Mouse (Mus musculus): ENCODE results near the gene Tnrc6a. TPM values are rescaled to one million over a fixed set of nuclear protein-coding genes. Genes with fewer than 3 reads are reported as not detected.

Tnrc6a gene
- polyA plus RNA-seq, 1 experiment from 2014 or later: 9.0 TPM

DNA sequence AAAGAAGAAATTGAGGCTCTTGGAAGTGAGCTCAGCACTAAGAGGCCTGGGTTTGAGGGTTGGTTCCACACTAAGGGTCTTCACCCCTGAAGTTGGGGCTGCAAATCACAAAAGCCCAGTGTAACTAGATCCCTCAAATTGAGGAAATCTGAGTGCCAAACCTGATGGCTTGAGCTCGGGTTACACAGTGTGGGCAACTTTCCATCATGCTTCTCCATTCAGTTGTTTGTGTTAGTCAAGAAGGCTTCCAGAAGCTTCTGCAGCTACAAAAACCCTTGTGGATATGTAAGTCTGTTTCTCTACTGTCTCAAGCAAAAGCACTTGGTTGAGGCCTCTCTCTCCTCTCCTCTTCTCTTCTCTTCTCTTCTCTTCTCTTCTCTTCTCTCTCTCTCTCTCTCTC, 17.8 kb upstream of the Tnrc6a start:
- H3K27ac ChIP-seq (replicated peaks): no peak overlapping the region
- no peak overlapping the region for H3K9ac ChIP-seq
- no peaks in the 10 kb centered on the region for H3K36me3 ChIP-seq (replicated peaks)
- H3K4me1 ChIP-seq (replicated peaks): peaks cover 8% of the 10 kb centered on the region; the same call in 1 of the 2 replicates
- H3K9me3 ChIP-seq (replicated peaks): no peaks in the 10 kb centered on the region
- WGBS (ENCODE audit: insufficient replicate concordance): 37% methylated on average over 1 of the region's 1 CpGs
- H3K4me2 ChIP-seq: no peak overlapping the region
- ATAC-seq (ENCODE audit: insufficient read depth): no peak
- no peaks in the 10 kb centered on the region for H3K27me3 ChIP-seq
- no peak overlapping the region for H3K4me3 ChIP-seq (replicated peaks)

DNA sequence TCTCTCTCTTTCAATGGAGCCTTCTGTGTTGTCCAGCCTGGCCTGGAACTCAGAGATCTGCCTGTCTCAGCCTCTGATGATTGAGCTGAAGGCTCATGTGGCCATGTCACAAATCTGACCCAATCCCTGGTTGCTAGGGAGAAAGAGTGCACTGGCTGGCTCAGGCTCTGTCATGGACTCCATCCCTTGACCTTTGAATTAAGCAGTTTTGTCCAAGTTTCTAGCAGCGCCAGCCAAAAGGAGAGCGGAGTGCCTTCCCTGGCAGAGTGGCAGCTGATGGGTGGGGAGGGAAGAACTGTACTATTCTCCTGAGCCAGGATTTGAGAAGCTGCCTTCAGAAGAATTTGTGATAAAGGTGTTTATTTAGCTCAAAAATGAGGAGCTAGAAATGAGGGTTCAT, 17.4 kb upstream of the Tnrc6a start:
- Histone ChIP-seq H3K9me3 (replicated peaks) (no peaks in the 10 kb centered on the region), H3K4me1 (replicated peaks) (peaks cover 8% of the 10 kb centered on the region; the same call in 1 of the 2 replicates), H3K4me2 (no peak overlapping the region), H3K4me3 (replicated peaks) (no peak overlapping the region), H3K27me3 (no peaks in the 10 kb centered on the region), H3K36me3 (replicated peaks) (no peaks in the 10 kb centered on the region), H3K9ac (no peak overlapping the region), H3K27ac (replicated peaks) (no peak overlapping the region)
- 80% methylated on average over 2 of the region's 2 CpGs for WGBS (ENCODE audit: insufficient replicate concordance)
- ATAC-seq (ENCODE audit: insufficient read depth): no peak

DNA sequence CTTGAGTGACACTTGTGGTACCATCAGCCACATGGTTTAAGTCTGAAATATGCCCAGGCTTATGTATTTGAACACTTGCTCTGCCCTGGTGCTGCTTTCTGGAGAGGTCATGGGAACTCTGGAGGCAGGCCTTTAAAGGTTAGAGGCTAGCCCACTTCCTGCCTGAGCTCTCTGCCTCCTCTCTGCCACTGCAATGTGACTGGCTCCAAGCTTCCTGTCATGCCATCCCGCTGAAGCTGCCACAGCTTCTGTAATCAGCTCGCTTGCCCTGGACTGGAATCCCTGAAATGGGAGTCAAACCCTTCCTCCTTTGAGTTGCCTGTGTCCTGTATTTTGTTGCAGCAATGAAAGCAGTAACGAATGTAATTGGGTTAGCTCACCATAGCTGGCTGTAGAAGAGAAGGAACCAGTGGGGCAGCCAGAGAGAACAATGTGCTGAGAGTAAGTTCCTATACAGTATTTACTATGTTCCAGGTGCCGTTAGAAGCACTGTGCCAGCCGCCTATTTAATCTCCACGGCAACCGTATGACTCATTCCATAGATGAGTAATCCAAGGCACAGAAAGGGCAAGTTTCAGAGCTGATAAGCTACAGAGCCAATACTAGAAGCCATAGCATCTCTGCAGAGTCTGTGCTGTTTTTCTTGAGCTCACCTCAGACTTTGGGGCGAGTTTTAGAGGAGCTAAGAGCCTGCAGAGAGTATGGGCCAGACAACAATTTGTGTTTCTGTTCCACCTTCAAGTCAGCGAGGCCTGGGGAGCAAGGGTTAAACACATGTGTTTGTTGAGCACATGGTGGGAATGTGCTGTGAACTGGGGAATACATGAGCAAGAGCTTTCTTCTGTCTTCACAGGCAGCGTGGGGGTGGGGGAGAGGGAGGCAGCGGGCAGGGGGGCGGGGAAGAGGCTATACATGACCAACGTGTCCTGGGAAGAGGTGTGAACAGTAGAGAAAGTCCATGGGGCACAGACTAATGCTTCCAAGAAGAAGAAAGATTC, 15.3 kb upstream of the Tnrc6a start:
- Histone ChIP-seq H3K27ac (replicated peaks) (no peak overlapping the region), H3K4me3 (replicated peaks) (no peak overlapping the region), H3K36me3 (replicated peaks) (no peaks in the 10 kb centered on the region), H3K27me3 (no peaks in the 10 kb centered on the region), H3K9me3 (replicated peaks) (no peaks in the 10 kb centered on the region), H3K4me1 (replicated peaks) (peaks cover 8% of the 10 kb centered on the region; the same call in 1 of the 2 replicates), H3K9ac (no peak overlapping the region), H3K4me2 (no peak overlapping the region)
- ATAC-seq (ENCODE audit: insufficient read depth): no peak
- WGBS (ENCODE audit: insufficient replicate concordance): 39% methylated on average over 13 of the region's 13 CpGs

DNA sequence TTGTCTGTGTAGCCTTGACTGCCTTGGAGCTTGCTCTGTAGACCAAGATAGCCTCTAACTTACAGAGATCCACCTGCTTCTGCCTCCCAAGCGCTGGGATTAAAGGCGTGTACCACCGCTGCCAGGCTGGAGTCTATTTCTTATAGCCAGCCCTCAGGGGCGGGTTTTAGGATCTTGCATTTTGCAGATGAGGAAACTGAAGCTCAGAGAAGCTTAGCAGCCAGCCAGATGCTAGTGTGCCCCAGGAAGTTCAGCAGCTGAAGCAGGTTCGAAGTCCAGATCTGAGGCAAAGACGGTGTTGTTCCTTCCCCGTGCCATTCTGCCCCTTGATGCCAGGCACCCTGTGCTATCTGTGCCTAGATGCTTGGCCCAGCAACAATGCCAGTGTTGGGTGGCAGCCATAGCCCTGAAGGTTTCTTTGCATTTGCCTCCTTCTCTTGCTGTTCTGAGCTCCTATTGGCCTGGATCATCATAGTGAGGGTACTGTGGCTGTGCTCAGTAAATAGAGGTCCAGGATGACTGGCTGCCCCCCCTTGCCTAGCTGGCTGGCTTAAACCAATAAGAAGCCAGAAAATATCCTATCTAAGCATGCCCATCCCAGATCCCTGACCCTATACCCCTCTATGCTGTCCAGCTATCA, 14.2 kb upstream of the Tnrc6a start:
- 66% methylated on average over 7 of the region's 7 CpGs for WGBS (ENCODE audit: insufficient replicate concordance)
- Histone ChIP-seq H3K27ac (replicated peaks) (no peak overlapping the region), H3K9ac (no peak overlapping the region), H3K4me3 (replicated peaks) (no peak overlapping the region), H3K36me3 (replicated peaks) (no peaks in the 10 kb centered on the region), H3K4me1 (replicated peaks) (peaks cover 8% of the 10 kb centered on the region; the same call in 1 of the 2 replicates), H3K27me3 (no peaks in the 10 kb centered on the region), H3K4me2 (no peak overlapping the region), H3K9me3 (replicated peaks) (no peaks in the 10 kb centered on the region)
- no peak for ATAC-seq (ENCODE audit: insufficient read depth)

DNA sequence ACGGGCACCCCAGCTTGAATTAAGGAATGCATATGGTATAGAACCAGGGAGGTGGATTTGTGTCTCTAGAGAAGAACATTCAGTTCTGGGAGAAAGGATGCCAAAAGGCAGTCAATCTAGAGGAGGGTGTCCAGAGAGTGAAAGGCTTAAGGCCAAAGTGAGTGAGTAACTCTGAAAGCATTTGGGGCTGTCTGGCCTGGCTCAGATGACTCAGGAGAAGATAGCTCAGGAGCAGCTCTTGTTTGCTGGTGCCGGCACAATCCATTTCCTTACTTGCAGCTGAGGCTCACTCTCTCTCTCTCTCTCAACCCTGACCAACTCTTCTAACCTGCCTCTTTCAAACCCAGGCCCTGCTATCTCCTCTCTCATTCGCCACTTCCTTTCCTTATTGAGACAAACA, 13.6 kb upstream of the Tnrc6a start:
- WGBS (ENCODE audit: insufficient replicate concordance): 52% methylated on average over 3 of the region's 3 CpGs
- H3K27me3 ChIP-seq: no peaks in the 10 kb centered on the region
- H3K4me2 ChIP-seq: no peak overlapping the region
- no peaks in the 10 kb centered on the region for H3K36me3 ChIP-seq (replicated peaks)
- no peak overlapping the region for H3K27ac ChIP-seq (replicated peaks)
- no peaks in the 10 kb centered on the region for H3K9me3 ChIP-seq (replicated peaks)
- ATAC-seq (ENCODE audit: insufficient read depth): no peak
- H3K4me1 ChIP-seq (replicated peaks): peaks cover 8% of the 10 kb centered on the region; the same call in 1 of the 2 replicates
- no peak overlapping the region for H3K9ac ChIP-seq
- H3K4me3 ChIP-seq (replicated peaks): no peak overlapping the region

DNA sequence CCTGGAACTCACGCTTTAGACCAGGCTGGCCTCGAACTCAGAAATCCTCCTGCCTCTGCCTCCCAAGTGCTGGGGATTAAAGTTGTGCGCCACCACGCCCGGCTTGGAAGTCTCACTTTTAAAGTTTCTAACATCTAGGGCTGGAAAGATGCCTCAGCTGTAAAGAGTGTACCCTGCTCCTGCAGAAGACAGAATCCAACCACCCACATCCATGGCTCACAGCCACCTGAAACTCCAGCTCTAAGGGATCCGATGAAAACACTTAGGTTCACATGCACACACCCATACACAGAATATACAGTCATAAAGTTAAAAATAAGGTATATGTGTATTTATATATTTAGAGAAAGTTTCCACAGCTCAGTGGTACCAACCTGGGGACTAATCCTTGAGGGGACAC, 10.1 kb upstream of the Tnrc6a start:
- no peak for ATAC-seq (ENCODE audit: insufficient read depth)
- Histone ChIP-seq H3K9me3 (replicated peaks) (no peaks in the 10 kb centered on the region), H3K9ac (no peak overlapping the region), H3K4me2 (no peak overlapping the region), H3K36me3 (replicated peaks) (no peaks in the 10 kb centered on the region), H3K27me3 (no peaks in the 10 kb centered on the region), H3K4me1 (replicated peaks) (peaks cover 5% of the 10 kb centered on the region; the same call in 1 of the 2 replicates), H3K4me3 (replicated peaks) (no peak overlapping the region), H3K27ac (replicated peaks) (no peak overlapping the region)
- WGBS (ENCODE audit: insufficient replicate concordance): 79% methylated on average over 6 of the region's 6 CpGs

DNA sequence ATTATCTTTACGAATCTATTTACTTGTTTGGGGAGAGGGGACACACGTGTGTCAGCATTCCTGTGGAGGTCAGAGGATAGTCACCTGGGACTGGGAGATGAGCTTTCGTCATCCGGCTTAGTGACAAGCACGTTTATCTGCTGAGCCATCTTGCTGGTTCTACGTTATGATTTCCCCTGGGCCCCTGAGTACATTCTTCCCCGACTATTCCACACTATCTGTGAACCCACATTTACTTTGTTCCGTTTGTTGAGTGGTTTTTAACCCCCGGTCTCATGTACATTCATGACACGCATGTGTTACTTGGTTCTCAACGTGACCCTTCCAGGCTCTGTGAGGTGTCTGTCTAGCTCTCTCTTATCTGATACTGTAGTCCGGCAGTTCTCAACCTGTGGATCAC, 6.9 kb upstream of the Tnrc6a start:
- WGBS (ENCODE audit: insufficient replicate concordance): 22% methylated on average over 12 of the region's 12 CpGs
- H3K4me2 ChIP-seq: peak overlapping the region; percentile 6; the same call in 1 of the 2 replicates
- H3K36me3 ChIP-seq (replicated peaks): no peaks in the 10 kb centered on the region
- H3K9ac ChIP-seq: no peak overlapping the region
- H3K27me3 ChIP-seq: no peaks in the 10 kb centered on the region
- H3K4me3 ChIP-seq (replicated peaks): no peak overlapping the region
- H3K4me1 ChIP-seq (replicated peaks): peaks cover 5% of the 10 kb centered on the region; the same call in 1 of the 2 replicates
- peak; percentile 34; the same call in 1 of the 2 replicates for ATAC-seq (ENCODE audit: insufficient read depth)
- no peaks in the 10 kb centered on the region for H3K9me3 ChIP-seq (replicated peaks)
- H3K27ac ChIP-seq (replicated peaks): no peak overlapping the region

DNA sequence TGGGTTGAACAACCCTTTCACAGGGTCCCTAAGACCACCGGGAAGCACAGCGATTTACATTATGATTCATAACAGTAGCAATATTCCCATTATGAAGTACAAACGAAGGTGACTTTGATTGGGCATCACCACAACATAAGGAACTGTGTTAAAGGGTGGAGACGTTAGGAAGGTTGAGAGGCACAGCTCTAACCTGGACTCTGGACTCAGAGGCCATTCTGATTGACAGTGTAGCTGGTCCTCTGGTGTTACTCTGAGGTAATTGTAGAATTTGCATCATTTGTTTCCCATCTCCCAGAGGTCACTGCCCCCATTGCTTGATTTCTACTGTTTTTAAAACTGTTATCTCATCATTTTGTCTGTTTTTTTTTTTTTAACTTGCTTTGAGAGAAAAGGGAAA, 6.5 kb upstream of the Tnrc6a start:
- Histone ChIP-seq H3K9me3 (replicated peaks) (no peaks in the 10 kb centered on the region), H3K4me2 (no peak overlapping the region), H3K9ac (no peak overlapping the region), H3K27ac (replicated peaks) (no peak overlapping the region), H3K4me1 (replicated peaks) (peaks cover 5% of the 10 kb centered on the region; the same call in 1 of the 2 replicates), H3K36me3 (replicated peaks) (no peaks in the 10 kb centered on the region), H3K27me3 (no peaks in the 10 kb centered on the region), H3K4me3 (replicated peaks) (no peak overlapping the region)
- WGBS (ENCODE audit: insufficient replicate concordance): 45% methylated on average over 4 of the region's 4 CpGs
- no peak for ATAC-seq (ENCODE audit: insufficient read depth)

DNA sequence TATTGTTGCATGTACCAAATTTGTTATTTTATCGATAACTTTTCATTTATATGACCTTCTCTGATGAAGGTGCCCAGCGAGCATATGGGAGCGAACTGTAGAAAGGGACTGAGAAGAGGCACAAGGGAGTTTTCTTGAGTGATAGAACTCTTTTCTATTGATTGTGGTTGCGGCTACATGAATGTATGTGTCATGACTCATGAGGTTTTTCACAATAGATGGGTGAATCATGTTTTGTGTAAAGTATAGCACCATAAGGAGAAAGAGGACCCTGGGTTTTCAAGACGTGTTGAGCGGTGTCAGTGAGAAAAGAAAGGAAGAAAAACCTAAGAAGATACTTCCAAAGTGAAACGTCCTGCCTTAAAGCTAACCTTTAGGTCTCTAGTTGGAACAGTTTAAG, 3.2 kb upstream of the Tnrc6a start:
- Histone ChIP-seq H3K4me2 (no peak overlapping the region), H3K27me3 (no peaks in the 10 kb centered on the region), H3K9me3 (replicated peaks) (no peaks in the 10 kb centered on the region), H3K36me3 (replicated peaks) (no peaks in the 10 kb centered on the region), H3K4me1 (replicated peaks) (peaks cover 13% of the 10 kb centered on the region), H3K27ac (replicated peaks) (no peak overlapping the region), H3K9ac (no peak overlapping the region), H3K4me3 (replicated peaks) (no peak overlapping the region)
- ATAC-seq (ENCODE audit: insufficient read depth): no peak
- 68% methylated on average over 7 of the region's 7 CpGs for WGBS (ENCODE audit: insufficient replicate concordance)

DNA sequence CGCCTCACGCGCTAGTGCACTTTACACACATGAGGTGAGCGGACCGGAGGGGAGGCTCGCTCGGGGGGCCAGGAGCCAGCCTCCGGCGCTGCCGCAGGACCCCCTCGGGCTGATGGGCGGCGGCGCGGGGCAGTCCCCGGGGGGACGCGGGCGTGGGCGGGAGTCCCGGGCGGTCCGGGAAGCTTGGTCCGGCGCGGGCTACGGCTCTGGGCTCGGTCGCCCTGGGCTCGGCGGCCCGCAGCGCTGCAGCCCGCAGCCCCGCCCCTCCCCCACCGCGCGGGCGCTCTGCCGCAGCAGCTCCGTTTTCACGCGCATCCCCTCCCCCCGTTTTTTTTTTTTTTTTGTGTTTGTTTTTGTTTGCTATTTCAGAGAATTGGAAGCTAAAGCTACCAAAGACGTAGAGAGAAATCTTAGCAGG, 623 bp downstream of the Tnrc6a start:
- ATAC-seq (ENCODE audit: insufficient read depth): peak; percentile 76
- WGBS (ENCODE audit: insufficient replicate concordance): under 1% methylated on average over 41 of the region's 45 CpGs
- peak overlapping the region; percentile 100 for H3K4me3 ChIP-seq (replicated peaks)

DNA sequence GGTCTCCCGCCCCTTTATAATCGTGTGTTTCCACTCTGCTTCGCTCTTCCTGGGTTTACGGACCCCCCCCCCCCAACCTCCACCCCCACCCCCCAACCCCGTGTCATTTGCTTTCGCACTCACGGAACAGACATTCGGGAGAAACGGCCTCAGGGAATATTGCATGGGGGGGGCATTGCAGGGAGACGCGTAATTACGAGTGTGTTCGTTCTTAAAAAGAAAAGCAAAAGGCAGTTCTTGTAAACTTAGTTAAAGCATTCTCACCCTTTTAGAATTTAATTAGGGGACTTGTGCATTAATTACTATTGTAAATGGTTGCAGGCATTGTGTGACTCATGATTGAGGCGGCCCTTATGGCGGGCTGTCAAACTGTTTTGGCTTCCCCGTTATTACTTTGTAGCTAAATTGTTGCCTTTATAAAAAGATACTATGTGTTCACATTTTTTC, 1.1 kb downstream of the Tnrc6a start:
- Histone ChIP-seq H3K36me3 (replicated peaks) (peaks cover 14% of the 10 kb centered on the region), H3K27ac (replicated peaks) (peak overlapping the region; percentile 95), H3K9ac (peak overlapping the region; percentile 98), H3K4me1 (replicated peaks) (peaks cover 30% of the 10 kb centered on the region), H3K27me3 (no peaks in the 10 kb centered on the region), H3K9me3 (replicated peaks) (no peaks in the 10 kb centered on the region), H3K4me2 (peak overlapping the region; percentile 70), H3K4me3 (replicated peaks) (peak overlapping the region; percentile 100)
- no peak for ATAC-seq (ENCODE audit: insufficient read depth)
- 3% methylated on average over 16 of the region's 16 CpGs for WGBS (ENCODE audit: insufficient replicate concordance)

More for the DNA sequence above, 623 bp downstream of the Tnrc6a start:
- H3K27ac ChIP-seq (replicated peaks): peak overlapping the region; percentile 95
- peak overlapping the region; percentile 70 for H3K4me2 ChIP-seq
- H3K9me3 ChIP-seq (replicated peaks): no peaks in the 10 kb centered on the region
- peak overlapping the region; percentile 98 for H3K9ac ChIP-seq
- peaks cover 30% of the 10 kb centered on the region for H3K4me1 ChIP-seq (replicated peaks)
- H3K36me3 ChIP-seq (replicated peaks): peaks cover 14% of the 10 kb centered on the region
- H3K27me3 ChIP-seq: no peaks in the 10 kb centered on the region

Data from liver, embryonic 15.5 days (tissue).